Mouse (Mus musculus) ES-Bruce4 (cell line): Measurements from ENCODE around the gene Cipc. TPM values are rescaled to one million over a fixed set of nuclear protein-coding genes. Genes with fewer than 3 reads are reported as not detected.

Experiments used
- H3K27ac ChIP-seq: 2 replicates; pipeline ENCODE4 v1.5.1; 2012; ENCODE audit warnings: low read length, inconsistent platforms; ENCODE audit not compliant: insufficient read depth
- H3K27me3 ChIP-seq: 2 replicates; pipeline ENCODE4 v1.6.1; 2012; ENCODE audit warnings: mild to moderate bottlenecking, low read length, inconsistent platforms; ENCODE audit not compliant: control insufficient read depth, poor library complexity, insufficient read depth, severe bottlenecking
- H3K36me3 ChIP-seq: 2 replicates; pipeline ENCODE4 v1.6.1; 2012; ENCODE audit warnings: inconsistent platforms, mild to moderate bottlenecking, low read length, moderate library complexity; ENCODE audit not compliant: control insufficient read depth, poor library complexity, insufficient read depth, severe bottlenecking
- H3K4me1 ChIP-seq: one replicate; pipeline ENCODE4 v1.8.1; 2011; ENCODE audit warnings: low read length; ENCODE audit not compliant: control insufficient read depth, insufficient read depth
- H3K4me3 ChIP-seq: 2 replicates; pipeline ENCODE4 v1.5.1; 2011; ENCODE audit warnings: low read depth, mild to moderate bottlenecking, low read length
- H3K9ac ChIP-seq: 2 replicates; pipeline ENCODE4 v1.6.1; 2012; ENCODE audit warnings: low read depth, mild to moderate bottlenecking, inconsistent platforms; ENCODE audit not compliant: poor library complexity, severe bottlenecking
- H3K9me3 ChIP-seq: replicated peaks from 2 replicates; pipeline ENCODE4 v1.6.1; 2012; ENCODE audit warnings: mild to moderate bottlenecking, low read length, inconsistent platforms; ENCODE audit not compliant: control insufficient read depth, poor library complexity, insufficient read depth, severe bottlenecking
- CTCF ChIP-seq: IDR thresholded peaks from one replicate; pipeline ENCODE4 v1.8.1; 2011; ENCODE audit warnings: low read depth, low read length
- EP300 ChIP-seq: IDR thresholded peaks from 2 replicates; pipeline ENCODE4 v1.6.1; 2011; ENCODE audit warnings: low read depth, low read length; ENCODE audit not compliant: insufficient read depth
- POLR2A ChIP-seq: IDR thresholded peaks from one replicate; pipeline ENCODE4 v1.8.1; 2011; ENCODE audit warnings: low read length; ENCODE audit not compliant: insufficient read depth
- polyA plus RNA-seq: library from polyadenylated mRNA; stranded (reverse); fragments of >200 nt; gene quantifications from 2 replicates; pipeline ENCODE4 v1.2.4, GENCODE M21; 2011; ENCODE audit warnings: low read depth; ENCODE audit not compliant: missing spikeins, insufficient read depth, insufficient read length

The Cipc gene
- polyA plus RNA-seq, result 21.2 and 23.5 TPM in 2 replicates

DNA sequence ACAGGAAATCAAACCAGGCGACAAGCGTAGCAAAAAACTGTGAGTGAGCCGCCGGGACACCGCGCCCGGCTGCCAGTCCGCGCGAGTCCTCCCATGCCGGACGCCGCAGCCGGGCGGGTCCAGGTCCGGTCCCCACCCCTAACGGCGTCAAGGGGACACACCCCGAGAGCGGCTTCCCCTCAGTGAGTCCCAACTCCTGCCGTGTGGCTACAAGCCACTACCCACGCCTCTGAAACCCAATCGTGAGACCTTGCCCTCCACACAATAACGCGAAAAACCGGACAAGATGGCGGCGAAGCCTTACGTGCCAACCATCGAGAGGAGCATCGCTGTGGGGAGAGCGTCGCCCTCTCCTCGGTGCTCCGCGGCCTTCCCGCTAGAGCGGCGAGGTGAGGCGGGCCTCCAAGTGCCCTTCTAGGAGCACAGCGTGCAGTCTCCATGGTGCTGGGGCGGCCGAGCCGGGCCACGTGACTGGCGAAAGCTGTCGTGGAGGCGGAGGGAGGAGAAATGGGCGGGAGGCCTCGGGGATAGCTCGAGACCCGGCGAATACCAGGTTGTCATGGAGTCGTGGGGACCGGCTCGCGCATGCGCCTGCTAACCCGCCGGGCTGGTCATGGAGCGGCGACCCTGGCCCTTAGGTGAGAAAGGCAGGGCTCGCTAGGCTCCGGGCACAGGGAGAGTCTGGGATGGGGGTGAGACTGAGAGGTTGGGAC is at the start of gene Cipc:
TSS of gene Cipc (plus strand) at position 182 of the 713 bp plus-strand sequence.
- Histone ChIP-seq H3K27me3 (no peaks in the 10 kb centered on the region), H3K4me1 (peaks cover 4% of the 10 kb centered on the region), H3K4me3 (peak within 1 kb of the TSS; percentile 94), H3K36me3 (no peaks in the 10 kb centered on the region), H3K27ac (peak within 1 kb of the TSS; percentile 79), H3K9ac (peak within 1 kb of the TSS; percentile 79), H3K9me3 (no peaks in the 10 kb centered on the region)
- TF ChIP-seq POLR2A (peak; percentile 29), CTCF (no peak), EP300 (peak; percentile 77; the same call in 1 of the 2 replicates)

DNA sequence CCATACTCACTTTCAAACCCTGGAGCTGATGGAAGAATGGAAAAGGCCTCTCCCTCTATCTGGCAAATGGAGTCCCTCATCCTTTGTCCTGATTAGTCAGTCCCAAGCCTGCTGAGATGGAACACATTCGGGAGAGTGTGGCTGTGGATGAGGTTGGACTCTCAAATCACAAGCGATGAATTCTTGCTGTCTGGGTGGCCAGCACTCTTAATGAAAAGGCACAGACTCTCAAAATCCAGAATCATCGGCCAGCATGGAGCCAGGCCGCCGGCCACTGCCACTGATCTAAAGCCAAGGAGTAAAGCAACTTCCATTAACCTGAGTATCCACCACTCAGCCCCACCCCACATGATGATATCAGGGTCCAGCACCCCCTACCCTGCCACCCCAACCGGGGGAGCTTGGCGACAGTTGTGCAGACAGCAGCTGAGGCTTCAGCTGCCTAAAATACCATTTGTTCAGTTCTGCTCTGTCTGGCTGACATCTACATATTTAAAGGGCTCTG is 49.0 kb upstream of the Cipc start:
- H3K9me3 ChIP-seq, result no peaks in the 10 kb centered on the region
- H3K4me3 ChIP-seq, result no peak overlapping the region
- H3K36me3 ChIP-seq, result no peaks in the 10 kb centered on the region
- no peak for TF ChIP-seq CTCF
- TF ChIP-seq EP300, result peak; percentile 66
- H3K4me1 ChIP-seq, result peaks cover 18% of the 10 kb centered on the region
- H3K9ac ChIP-seq, result peak overlapping the region; percentile 65
- H3K27me3 ChIP-seq, result no peaks in the 10 kb centered on the region
- H3K27ac ChIP-seq, result peak overlapping the region; percentile 94

GRCm38 (mm10) chr12:86898448-86898847 is 48.4 kb upstream of the Cipc start:
- Histone ChIP-seq H3K9ac (0 out of 2 replicates have a peak overlapping the region, but pooled peaks have one; percentile 65), H3K36me3 (no peaks in the 10 kb centered on the region), H3K9me3 (no peaks in the 10 kb centered on the region), H3K4me3 (no peak overlapping the region), H3K27ac (peak overlapping the region; percentile 94), H3K27me3 (no peaks in the 10 kb centered on the region), H3K4me1 (peaks cover 18% of the 10 kb centered on the region)
- TF ChIP-seq EP300 (no peak), CTCF (no peak), POLR2A (no peak)

GRCm38 (mm10) chr12:86899461-86900179 is 47.2 kb upstream of the Cipc start:
- peaks cover 19% of the 10 kb centered on the region for H3K4me1 ChIP-seq
- TF ChIP-seq POLR2A, result no peak
- TF ChIP-seq CTCF, result no peak
- peak; percentile 99 for TF ChIP-seq EP300
- H3K27ac ChIP-seq, result peak overlapping the region; percentile 94
- H3K9me3 ChIP-seq, result no peaks in the 10 kb centered on the region
- no peak overlapping the region for H3K9ac ChIP-seq
- H3K4me3 ChIP-seq, result no peak overlapping the region
- no peaks in the 10 kb centered on the region for H3K36me3 ChIP-seq
- H3K27me3 ChIP-seq, result no peaks in the 10 kb centered on the region

DNA sequence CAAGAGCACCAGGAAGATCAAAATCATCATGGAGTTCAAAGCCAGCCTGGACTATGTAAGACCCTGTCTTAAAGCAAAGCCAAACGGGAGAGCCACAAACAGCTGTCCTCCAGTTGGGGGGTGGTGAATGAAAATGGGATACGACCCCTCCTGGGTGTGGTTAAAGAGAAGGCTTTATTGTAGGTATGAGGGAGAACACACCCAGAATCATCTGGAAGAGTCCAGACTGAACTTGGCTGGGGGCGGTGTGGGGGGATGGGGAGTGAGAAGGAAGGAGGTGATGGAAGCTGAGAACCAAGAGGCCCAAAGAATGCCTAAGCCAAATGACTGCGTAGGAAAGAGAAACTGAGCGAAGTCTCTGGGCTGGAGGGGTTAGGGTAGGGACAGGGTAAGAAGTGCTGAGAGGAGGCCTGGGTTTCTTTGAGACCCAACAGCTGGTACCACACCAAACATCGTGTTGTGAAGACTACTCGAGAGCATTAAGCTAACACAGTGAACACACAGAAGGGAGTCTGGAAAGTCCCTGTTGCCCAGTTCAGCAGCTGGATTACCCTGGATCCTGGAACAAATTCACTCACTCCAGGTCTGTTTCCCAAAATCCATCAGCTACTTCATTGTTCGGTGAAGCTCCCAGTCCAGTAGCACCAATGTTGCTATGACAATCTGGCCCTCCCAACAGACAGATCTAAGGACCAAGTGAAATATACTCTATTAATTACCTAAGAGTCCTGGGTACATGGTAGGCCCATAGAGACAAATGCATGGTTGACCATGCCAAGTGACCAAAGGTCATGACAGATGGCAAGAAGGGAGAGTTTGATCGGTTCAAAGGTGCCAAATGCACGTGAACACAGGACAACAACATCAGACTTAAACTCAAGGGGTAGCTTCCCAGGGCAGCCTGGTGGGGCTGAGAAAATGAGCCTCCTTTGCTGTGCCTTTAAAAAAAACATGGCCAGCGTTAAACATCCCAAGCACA is 42.7 kb upstream of the Cipc start:
- TF ChIP-seq EP300 (peak; percentile 94), CTCF (no peak), POLR2A (no peak)
- H3K9me3 ChIP-seq, result no peaks in the 10 kb centered on the region
- H3K9ac ChIP-seq, result 0 out of 2 replicates have a peak overlapping the region, but pooled peaks have one; percentile 1
- H3K27ac ChIP-seq, result peak overlapping the region; percentile 71
- H3K27me3 ChIP-seq, result no peaks in the 10 kb centered on the region
- peaks cover 16% of the 10 kb centered on the region for H3K4me1 ChIP-seq
- H3K36me3 ChIP-seq, result no peaks in the 10 kb centered on the region
- no peak overlapping the region for H3K4me3 ChIP-seq
